Mouse (Mus musculus): ENCODE data around the gene Tex48.

Tex48 gene

GRCm38 (mm10) chr4:63594459-63595110 is 27.6 kb downstream of the Tex48 start:
- DNase-seq (ENCODE audit: low read depth, low spot score) = no peak

DNA sequence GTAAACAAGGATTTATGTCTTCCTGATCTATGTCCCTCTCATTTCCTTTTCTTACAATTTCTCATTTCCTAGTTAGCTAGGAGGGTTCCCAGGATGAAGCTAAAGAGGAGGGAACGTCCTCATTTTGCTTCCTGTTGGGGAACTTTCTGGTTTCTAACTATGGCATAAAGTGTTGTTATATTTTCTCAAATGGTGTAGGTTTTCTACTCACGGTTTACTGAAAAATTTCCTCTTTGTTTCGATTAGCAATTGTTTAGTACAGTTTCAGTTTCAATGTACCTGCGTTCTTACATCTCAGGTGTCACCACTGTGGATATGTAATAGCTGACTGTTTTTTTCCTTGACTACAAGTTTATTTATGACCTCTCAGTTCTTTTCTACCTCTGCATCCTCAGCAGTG is 31.7 kb downstream of the Tex48 start:
- no peak for DNase-seq (ENCODE audit: low read depth, low spot score)

GRCm38 (mm10) chr4:63589987-63590386 is 32.2 kb downstream of the Tex48 start:
- no peak for DNase-seq (ENCODE audit: low read depth, low spot score)

GRCm38 (mm10) chr4:63586240-63586639 is 36.0 kb downstream of the Tex48 start:
- no peak for DNase-seq (ENCODE audit: low read depth, low spot score)

DNA sequence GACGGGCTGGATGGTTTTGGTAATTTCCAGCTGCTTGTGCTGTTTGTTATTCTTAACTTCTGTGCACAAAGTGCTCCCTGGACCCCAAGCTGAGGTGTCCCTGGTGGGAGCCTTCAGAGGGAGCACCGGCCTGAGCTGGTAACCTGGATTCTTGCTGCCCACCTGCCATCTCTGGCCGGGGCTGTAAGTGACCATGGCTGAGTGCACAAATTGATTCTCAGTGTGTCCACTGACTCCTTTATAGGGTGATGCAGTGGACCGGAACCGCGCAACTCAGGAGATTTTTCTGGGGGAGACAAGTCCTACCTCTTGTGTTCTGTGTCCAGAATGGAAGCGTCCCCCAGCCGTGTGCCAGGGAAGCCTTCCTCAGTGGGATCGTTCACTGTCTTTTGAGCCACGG is 37.0 kb downstream of the Tex48 start:
- no peak for DNase-seq (ENCODE audit: low read depth, low spot score)

DNA sequence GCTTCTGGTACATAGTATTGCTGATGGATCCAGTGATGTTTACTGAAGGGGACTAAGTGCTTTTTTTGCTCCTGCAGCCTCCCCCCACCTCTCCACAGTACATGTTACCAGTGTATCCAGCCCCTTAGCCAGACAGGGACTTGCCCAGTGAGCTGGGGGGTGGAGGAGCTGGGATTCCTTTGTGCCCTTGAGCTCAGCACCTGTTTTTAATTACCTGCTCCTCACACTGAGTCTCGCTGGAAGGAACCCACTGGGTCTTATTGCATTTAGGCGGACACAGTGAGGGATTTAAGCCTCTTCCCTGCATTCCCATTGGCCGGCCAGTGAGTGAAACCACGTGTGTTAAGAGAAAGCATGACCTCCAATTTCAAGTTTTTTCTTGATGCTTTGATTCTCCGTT is 39.6 kb downstream of the Tex48 start:
- DNase-seq (ENCODE audit: low read depth, low spot score) = peak; percentile 63

GRCm38 (mm10) chr4:63580078-63580477 is 42.1 kb downstream of the Tex48 start:
- DNase-seq (ENCODE audit: low read depth, low spot score) = no peak

DNA sequence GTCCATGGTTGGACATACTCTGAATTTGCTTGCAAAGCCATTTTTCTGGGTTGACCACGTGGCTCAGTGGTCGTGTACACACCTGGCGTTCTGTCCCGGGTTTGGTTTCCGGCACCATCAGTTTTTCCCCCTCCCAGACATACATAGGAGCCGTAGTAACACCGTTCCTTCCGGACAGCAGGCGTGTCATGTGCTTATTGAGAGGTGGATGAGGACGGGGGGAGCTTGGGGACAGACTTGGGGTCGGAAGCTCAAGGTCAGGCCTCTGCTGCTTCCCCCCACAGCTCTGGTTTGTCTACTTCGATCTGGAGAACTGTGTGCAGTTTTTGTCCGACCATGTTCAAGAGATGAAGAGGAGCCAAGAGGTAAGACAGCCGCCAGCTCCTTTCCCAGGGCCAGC is 42.6 kb downstream of the Tex48 start:
- DNase-seq (ENCODE audit: low read depth, low spot score) = no peak

- no peak for DNase-seq (ENCODE audit: low read depth, low spot score)
Observed at GRCm38 (mm10) chr4:63572621-63573020, 49.6 kb downstream of the Tex48 start.

DNA sequence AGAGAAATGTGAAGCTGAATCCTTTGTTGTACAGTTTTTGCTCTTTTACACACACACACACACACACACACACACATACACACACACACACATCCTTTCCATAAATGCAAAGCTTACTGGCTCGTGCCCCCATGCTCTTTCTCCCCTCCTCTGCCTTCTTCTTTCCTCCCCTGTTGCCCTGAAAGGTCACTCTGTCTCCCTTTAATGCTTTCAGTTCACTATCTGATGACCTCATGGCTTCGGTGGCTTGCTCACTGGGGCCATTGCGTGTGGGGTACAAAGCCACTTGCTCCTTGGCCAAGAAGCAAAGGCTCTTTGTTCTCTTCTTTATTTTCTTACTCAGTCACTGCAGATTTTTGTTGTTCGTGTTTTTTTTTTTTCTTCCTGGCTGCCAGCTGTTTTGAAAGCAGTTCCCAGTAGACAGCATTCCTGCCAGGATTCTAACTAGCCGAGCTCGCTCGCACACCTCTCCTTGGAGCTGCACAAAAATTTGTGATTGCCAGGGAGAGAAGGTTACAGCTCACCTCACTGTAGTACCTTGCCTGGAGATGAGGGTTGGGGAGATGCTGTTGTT is 51.9 kb downstream of the Tex48 start:
- no peak for DNase-seq (ENCODE audit: low read depth, low spot score)

GRCm38 (mm10) chr4:63569322-63569721 is 52.9 kb downstream of the Tex48 start:
- DNase-seq (ENCODE audit: low read depth, low spot score) = no peak

DNA sequence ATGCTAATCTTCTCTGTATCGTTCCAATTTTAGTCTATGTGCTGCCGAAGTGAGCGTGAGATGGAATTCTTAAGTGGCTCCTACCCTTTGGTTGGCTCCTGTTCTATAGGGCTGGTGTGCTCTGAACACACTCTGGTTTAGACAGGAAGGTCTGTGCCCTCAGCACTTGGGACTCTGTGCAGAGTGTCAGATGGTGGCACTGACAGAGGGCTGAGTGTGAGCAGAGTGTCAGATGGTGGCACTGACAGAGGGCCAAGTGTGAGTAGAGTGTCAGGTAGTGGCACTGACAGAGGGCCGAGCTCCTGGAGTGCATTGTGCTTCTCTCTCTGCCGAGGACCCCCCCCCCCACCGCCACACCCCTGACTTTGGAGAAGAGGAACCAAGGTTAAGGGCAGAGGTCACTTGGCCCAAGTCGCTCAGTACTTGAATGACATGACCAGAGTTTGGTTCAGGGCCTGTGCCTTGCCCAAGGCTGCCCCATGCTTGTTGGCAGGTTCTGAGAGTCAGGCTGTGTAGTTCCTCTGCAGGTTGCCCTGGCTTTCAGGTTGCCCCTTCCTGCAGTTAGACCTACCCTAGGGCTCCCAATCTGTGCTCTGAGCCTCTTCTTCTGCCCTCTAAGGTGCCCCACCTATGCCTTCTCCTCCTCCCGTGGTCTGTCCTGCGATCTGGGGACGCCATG is 54.4 kb downstream of the Tex48 start:
- DNase-seq (ENCODE audit: low read depth, low spot score) = no peak

DNA sequence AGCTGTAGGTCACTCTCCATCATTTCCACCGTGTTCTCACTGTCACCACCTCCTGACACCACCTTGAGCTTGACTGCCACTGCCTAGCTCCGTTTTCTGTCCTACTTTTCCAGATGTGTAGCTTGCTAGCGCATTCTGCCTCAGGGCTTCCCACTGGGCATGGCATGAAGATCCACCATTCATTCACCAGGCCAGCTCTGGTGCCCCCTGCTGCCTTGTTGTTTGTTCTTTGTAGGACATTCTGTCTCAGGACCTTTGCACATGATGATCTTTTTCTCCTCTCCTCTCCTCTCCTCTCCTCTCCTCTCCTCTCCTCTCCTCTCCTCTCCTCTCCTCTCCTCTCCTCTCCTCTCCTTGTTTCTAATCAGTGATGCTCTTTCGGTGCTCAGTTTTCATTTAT is 59.5 kb downstream of the Tex48 start:
- DNase-seq (ENCODE audit: low read depth, low spot score) = no peak

DNA sequence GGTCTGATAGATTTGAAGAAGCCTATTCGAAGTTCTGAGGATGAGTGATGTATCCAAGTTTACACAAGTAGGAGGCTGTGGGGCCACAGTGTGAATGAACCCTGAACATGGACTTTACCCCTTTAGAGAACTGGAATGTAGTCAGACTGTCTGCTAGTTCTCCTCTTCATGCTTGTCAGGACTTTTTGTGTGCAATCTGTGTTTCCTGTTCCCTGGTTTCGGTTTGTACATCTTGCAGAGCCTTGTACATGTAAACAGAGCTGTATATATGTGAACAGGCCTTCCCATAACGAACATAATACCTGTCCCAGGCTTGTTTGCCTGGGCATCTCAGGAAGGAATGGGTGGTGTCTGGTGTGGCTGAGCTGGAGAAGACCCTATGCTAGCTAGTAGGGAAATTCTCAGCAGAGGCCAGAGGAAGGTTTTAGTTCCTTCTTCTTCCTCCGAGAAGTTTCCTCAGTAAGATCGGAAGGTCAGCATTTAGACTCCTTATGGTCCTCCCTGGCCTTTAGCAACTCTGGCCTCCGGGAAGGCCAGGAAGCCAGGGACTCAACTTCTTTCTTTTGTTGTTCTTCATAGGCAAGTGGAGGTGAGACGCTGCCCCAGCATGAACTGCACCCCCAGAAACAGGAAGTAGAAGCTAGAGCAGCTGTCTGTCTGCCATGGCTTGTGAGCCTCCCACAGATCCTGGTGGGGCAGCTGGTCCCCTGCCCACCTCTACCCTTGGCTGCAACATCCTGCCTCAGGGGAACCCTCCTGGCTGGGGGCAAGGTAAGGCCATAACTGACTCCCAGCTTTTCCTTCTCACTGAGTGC is 60.2 kb downstream of the Tex48 start:
- DNase-seq (ENCODE audit: low read depth, low spot score) = no peak

GRCm38 (mm10) chr4:63560079-63560478 is 62.1 kb downstream of the Tex48 start:
- DNase-seq (ENCODE audit: low read depth, low spot score) = no peak

- DNase-seq (ENCODE audit: low read depth, low spot score) = no peak
Observed at GRCm38 (mm10) chr4:63559127-63559697, 63.0 kb downstream of the Tex48 start.

- peak; percentile 63 for DNase-seq (ENCODE audit: low read depth, low spot score)
Observed at GRCm38 (mm10) chr4:63558407-63559081, 63.7 kb downstream of the Tex48 start, which contains the start of gene Tmem268. TSS of gene Tmem268 (plus strand) at chr4:63558781.

GRCm38 (mm10) chr4:63557124-63558059 is 64.8 kb downstream of the Tex48 start:
- no peak for DNase-seq (ENCODE audit: low read depth, low spot score)
